Mouse (Mus musculus) limb, embryonic 14.5 days (tissue): ENCODE results near the gene Erg28. TPM values are rescaled to one million over a fixed set of nuclear protein-coding genes. Genes with fewer than 3 reads are reported as not detected.

ENCODE experiments used
- ATAC-seq: fragments of 200-750 bp; cut with Nextera tagmentation; 2 replicates; pipeline ENCODE4 v1.8.0; 2017; ENCODE audit warnings: low read depth, moderate number of reproducible peaks, moderate TSS enrichment; ENCODE audit not compliant: low FRiP score
- DNase-seq: peaks from one replicate; pipeline ENCODE4 v3.0.0-alpha.2; 2015; ENCODE audit warnings: low spot score
- H3K27ac ChIP-seq: fragments of 300-500 bp; sonication (generic); replicated peaks from 2 replicates; pipeline ENCODE4 v1.5.1; 2014; ENCODE audit warnings: low read depth, mild to moderate bottlenecking, low read length, moderate library complexity, mixed read lengths
- H3K27me3 ChIP-seq: fragments of 300-500 bp; sonication (generic); 2 replicates; pipeline ENCODE4 v1.6.1; 2014; ENCODE audit warnings: low read length, mixed read lengths; ENCODE audit not compliant: control insufficient read depth, insufficient read depth
- H3K36me3 ChIP-seq: fragments of 300-500 bp; sonication (generic); 2 replicates; pipeline ENCODE4 v1.6.1; 2014; ENCODE audit warnings: mild to moderate bottlenecking, low read length, moderate library complexity, mixed read lengths; ENCODE audit not compliant: control insufficient read depth, insufficient read depth
- H3K4me1 ChIP-seq: fragments of 300-500 bp; sonication (generic); 2 replicates; pipeline ENCODE4 v1.6.1; 2014; ENCODE audit warnings: antibody characterized with exemption, low read length, mixed read lengths; ENCODE audit not compliant: control insufficient read depth, insufficient read depth
- H3K4me2 ChIP-seq: fragments of 300-500 bp; sonication (generic); replicated peaks from 2 replicates; pipeline ENCODE4 v1.6.1; 2014; ENCODE audit warnings: low read depth, mild to moderate bottlenecking, low read length, moderate library complexity; ENCODE audit not compliant: severe bottlenecking
- H3K4me3 ChIP-seq: fragments of 300-500 bp; sonication (generic); replicated peaks from 2 replicates; pipeline ENCODE4 v1.5.1; 2014; ENCODE audit warnings: low read length
- H3K9ac ChIP-seq: fragments of 300-500 bp; sonication (generic); 2 replicates; pipeline ENCODE4 v1.6.1; 2014; ENCODE audit warnings: mild to moderate bottlenecking, low read depth, low read length, moderate library complexity; ENCODE audit not compliant: severe bottlenecking
- H3K9me3 ChIP-seq: fragments of 300-500 bp; sonication (generic); 2 replicates; pipeline ENCODE4 v1.6.1; 2016; ENCODE audit warnings: low read length; ENCODE audit not compliant: control insufficient read depth
- POLR2A ChIP-seq: fragments of 200-500 bp; IDR thresholded peaks from 2 replicates; pipeline ENCODE4 v1.8.0; 2012; ENCODE audit warnings: inconsistent platforms, mild to moderate bottlenecking, moderate library complexity, borderline replicate concordance; ENCODE audit not compliant: insufficient read depth, insufficient read length; ENCODE audit errors: extremely low read depth
- WGBS: fragments of 180-500 bp; shearing (Covaris S2); extraction: QIAGEN DNeasy Blood & Tissue Kit; methylation state at CpG from one replicate; pipeline ENCODE4 v1.1.7; 2014; 5-methylcytosine and 5-hydroxymethylcytosine counted together
- polyA plus RNA-seq, 2 experiments: library from polyadenylated mRNA; depleted of rRNA in 1 of 2; stranded (reverse) in 1 of 2; unstranded in 1 of 2; fragments of >200 nt; fragmentation: Nextera tagmentation in 1 of 2; extraction: Ambion mirVana in 1 of 2; gene quantifications; 2 replicates each; pipeline versions ENCODE4 v1.2.1 to v1.2.3; 2012 to 2014

The Erg28 gene
- polyA plus RNA-seq, 2 experiments: 86.7 to 120 TPM

DNA sequence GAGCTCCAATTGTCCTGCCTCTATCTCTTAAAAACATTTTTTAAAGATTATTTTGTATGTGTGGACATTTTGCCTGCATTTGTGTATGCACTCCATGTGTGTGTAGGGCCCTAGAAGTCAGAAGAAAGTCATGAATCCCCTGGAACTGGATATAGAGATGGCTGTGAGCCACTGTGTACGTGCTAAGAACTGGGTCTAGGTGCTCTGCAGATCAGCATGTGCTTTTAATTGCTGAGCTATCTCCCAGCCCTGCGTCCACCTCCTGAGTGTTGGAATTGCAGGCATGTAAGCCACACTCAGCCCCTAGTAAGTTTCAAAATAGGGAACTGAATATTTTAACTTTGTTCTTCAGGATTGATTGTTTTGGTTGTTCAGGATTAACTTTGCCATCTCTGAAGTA lies 10.2 kb upstream of the Erg28 start:
- 72% methylated on average over 2 of the region's 2 CpGs for WGBS
- ATAC-seq (no peak), DNase-seq (no peak)
- Histone ChIP-seq H3K9me3 (no peaks in the 10 kb centered on the region), H3K4me3 (no peak overlapping the region), H3K36me3 (peaks cover 28% of the 10 kb centered on the region), H3K27ac (no peak overlapping the region), H3K9ac (no peak overlapping the region), H3K4me1 (no peaks in the 10 kb centered on the region), H3K27me3 (no peaks in the 10 kb centered on the region), H3K4me2 (no peak overlapping the region)
- no peak for TF ChIP-seq POLR2A

GRCm38 (mm10) chr12:85830691-85831090 lies 6.3 kb upstream of the Erg28 start:
- Histone ChIP-seq H3K4me1 (no peaks in the 10 kb centered on the region), H3K27ac (no peak overlapping the region), H3K9me3 (no peaks in the 10 kb centered on the region), H3K9ac (no peak overlapping the region), H3K4me2 (no peak overlapping the region), H3K27me3 (no peaks in the 10 kb centered on the region), H3K4me3 (no peak overlapping the region), H3K36me3 (peaks cover 41% of the 10 kb centered on the region)
- DNase-seq (no peak), ATAC-seq (no peak)
- WGBS: 90% methylated on average over 3 of the region's 3 CpGs
- no peak for TF ChIP-seq POLR2A

DNA sequence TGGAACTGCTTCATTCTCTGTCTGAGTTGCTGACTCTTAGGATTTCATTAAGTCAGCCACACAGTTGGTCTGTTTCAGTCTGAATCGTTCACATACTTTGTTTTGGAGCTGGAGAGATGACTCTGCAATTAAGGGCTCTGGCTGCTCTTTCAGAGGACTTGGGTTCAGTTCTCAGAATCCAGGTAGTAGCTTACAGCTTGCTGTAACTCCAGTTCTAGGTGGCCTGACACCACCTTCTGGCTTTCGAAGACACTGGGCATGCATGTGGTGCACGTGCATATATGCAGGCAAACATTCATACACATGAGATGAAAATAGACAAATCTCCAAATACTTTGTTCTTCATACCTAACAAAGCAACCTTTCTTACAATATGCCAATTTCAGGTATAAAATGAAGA lies 5.5 kb upstream of the Erg28 start:
- no peak overlapping the region for H3K4me2 ChIP-seq
- H3K4me1 ChIP-seq: no peaks in the 10 kb centered on the region
- H3K4me3 ChIP-seq: no peak overlapping the region
- H3K36me3 ChIP-seq: peaks cover 38% of the 10 kb centered on the region
- WGBS: 92% methylated on average over 3 of the region's 3 CpGs
- no peak for ATAC-seq
- no peaks in the 10 kb centered on the region for H3K27me3 ChIP-seq
- H3K27ac ChIP-seq: no peak overlapping the region
- H3K9ac ChIP-seq: no peak overlapping the region
- TF ChIP-seq POLR2A: no peak
- H3K9me3 ChIP-seq: no peaks in the 10 kb centered on the region
- no peak for DNase-seq

DNA sequence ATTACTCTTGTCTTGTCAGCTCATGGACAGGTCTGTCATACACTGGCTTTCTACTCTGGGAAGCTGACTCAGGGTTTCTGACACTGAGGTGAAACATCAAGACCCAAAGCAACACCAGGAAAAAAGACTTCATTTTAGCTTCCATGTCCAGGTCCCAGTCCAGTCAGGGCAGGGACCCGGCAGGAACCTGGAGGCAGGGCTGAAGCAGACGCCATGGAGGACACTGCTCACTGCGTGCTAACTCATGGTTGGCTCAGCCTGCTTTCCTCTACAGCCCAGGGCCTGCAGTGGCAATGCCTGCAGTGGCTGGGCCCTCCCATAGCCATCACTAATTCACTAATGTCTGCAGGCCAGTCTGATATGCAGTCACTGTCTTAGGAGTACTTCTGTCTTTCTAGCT lies 4.5 kb upstream of the Erg28 start:
- DNase-seq (no peak), ATAC-seq (no peak)
- no peaks in the 10 kb centered on the region for H3K27me3 ChIP-seq
- peaks cover 37% of the 10 kb centered on the region for H3K36me3 ChIP-seq
- TF ChIP-seq POLR2A: no peak
- H3K9ac ChIP-seq: no peak overlapping the region
- H3K27ac ChIP-seq: no peak overlapping the region
- H3K4me1 ChIP-seq: peaks cover 1% of the 10 kb centered on the region; the same call in 1 of the 2 replicates
- no peaks in the 10 kb centered on the region for H3K9me3 ChIP-seq
- no peak overlapping the region for H3K4me3 ChIP-seq
- H3K4me2 ChIP-seq: no peak overlapping the region
- 93% methylated on average over 3 of the region's 3 CpGs for WGBS

DNA sequence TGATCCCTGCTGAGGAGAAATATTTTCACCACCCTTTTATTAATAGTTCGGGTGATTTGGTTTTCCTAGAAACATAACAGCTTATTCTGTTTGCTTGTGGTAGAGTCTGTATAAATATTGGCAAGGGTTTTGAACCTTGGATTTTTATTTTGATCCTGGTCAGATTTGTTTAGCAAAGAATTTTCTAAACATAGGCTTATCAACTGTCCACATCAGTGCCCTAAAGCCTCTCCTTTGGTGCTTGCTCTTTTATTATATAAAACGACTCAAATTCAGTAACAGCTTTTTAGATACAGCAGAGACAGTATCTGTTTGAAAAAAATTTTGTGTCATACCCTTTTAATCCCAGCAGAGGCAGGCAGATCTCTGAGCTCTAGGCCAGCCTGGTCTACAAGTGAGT lies 1.5 kb upstream of the Erg28 start:
- H3K4me2 ChIP-seq: 0 out of 2 replicates have a peak overlapping the region, but pooled peaks have one; percentile 58
- DNase-seq (no peak), ATAC-seq (no peak)
- H3K27ac ChIP-seq: no peak overlapping the region
- H3K27me3 ChIP-seq: no peaks in the 10 kb centered on the region
- no peak overlapping the region for H3K4me3 ChIP-seq
- H3K4me1 ChIP-seq: peaks cover 8% of the 10 kb centered on the region; the same call in 1 of the 2 replicates
- H3K36me3 ChIP-seq: peaks cover 34% of the 10 kb centered on the region
- no peaks in the 10 kb centered on the region for H3K9me3 ChIP-seq
- 66% methylated on average over 2 of the region's 2 CpGs for WGBS
- no peak overlapping the region for H3K9ac ChIP-seq
- no peak for TF ChIP-seq POLR2A

DNA sequence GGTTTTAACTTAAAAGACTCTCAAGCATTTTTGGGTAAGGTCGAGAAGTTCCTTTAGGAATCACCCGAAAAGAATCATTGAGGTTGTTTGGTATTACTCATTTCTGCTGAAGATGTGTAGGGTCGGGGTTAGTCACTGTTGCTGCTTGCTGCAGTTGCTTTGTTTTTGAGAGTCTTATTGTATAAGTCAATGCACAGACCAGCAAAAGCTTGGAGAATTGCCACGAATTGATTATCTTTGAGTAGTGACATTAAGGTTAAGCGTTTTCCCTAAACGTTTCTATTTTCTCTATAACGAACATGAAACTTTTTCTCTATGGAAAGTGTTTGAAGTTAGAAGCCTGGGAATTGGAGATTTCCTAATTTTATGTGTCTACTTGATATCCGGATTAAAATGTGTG lies 1.0 kb upstream of the Erg28 start:
- no peaks in the 10 kb centered on the region for H3K9me3 ChIP-seq
- no peak for TF ChIP-seq POLR2A
- H3K4me3 ChIP-seq: peak overlapping the region; percentile 67
- H3K4me1 ChIP-seq: peaks cover 8% of the 10 kb centered on the region; the same call in 1 of the 2 replicates
- ATAC-seq (no peak), DNase-seq (no peak)
- 10% methylated on average over 8 of the region's 8 CpGs for WGBS
- H3K4me2 ChIP-seq: peak overlapping the region; percentile 58
- peaks cover 32% of the 10 kb centered on the region for H3K36me3 ChIP-seq
- no peaks in the 10 kb centered on the region for H3K27me3 ChIP-seq
- H3K9ac ChIP-seq: peak overlapping the region; percentile 74
- peak overlapping the region; percentile 90; the same call in 1 of the 2 replicates for H3K27ac ChIP-seq
